Mouse (Mus musculus) embryonic facial prominence, embryonic 15.5 days (tissue): Measurements from ENCODE around the gene Tnrc6b. TPM values are rescaled to one million over a fixed set of nuclear protein-coding genes. Genes with fewer than 3 reads are reported as not detected.
"Not testable (repeated sequence)": the region's sequence is repeated elsewhere in the genome, so short reads cannot be mapped to it uniquely, and the experiment has no call there.

Experiments
- ATAC-seq: fragments of 200-750 bp; cut with Nextera tagmentation; 2 replicates; pipeline ENCODE4 v1.8.0; 2017; ENCODE audit warnings: low read depth, moderate TSS enrichment; ENCODE audit not compliant: insufficient number of reproducible peaks, low FRiP score, low TSS enrichment
- H3K27ac ChIP-seq: fragments of 300-500 bp; sonication (generic); replicated peaks from 2 replicates; pipeline ENCODE4 v1.5.1; 2015; ENCODE audit warnings: mild to moderate bottlenecking, inconsistent platforms
- H3K27me3 ChIP-seq: fragments of 300-500 bp; sonication (generic); 2 replicates; pipeline ENCODE4 v1.6.1; 2015; ENCODE audit warnings: inconsistent platforms
- H3K36me3 ChIP-seq: fragments of 300-500 bp; sonication (generic); 2 replicates; pipeline ENCODE4 v1.6.1; 2015; ENCODE audit warnings: mild to moderate bottlenecking, inconsistent platforms
- H3K4me1 ChIP-seq: fragments of 300-500 bp; sonication (generic); 2 replicates; pipeline ENCODE4 v1.6.1; 2015; ENCODE audit warnings: inconsistent platforms
- H3K4me2 ChIP-seq: fragments of 300-500 bp; sonication (generic); replicated peaks from 2 replicates; pipeline ENCODE4 v1.6.1; 2015; ENCODE audit warnings: mild to moderate bottlenecking, inconsistent platforms
- H3K4me3 ChIP-seq: fragments of 300-500 bp; sonication (generic); replicated peaks from 2 replicates; pipeline ENCODE4 v1.5.1; 2015; ENCODE audit warnings: mild to moderate bottlenecking, inconsistent platforms
- H3K9ac ChIP-seq: fragments of 300-500 bp; sonication (generic); 2 replicates; pipeline ENCODE4 v1.6.1; 2015; ENCODE audit warnings: inconsistent platforms
- H3K9me3 ChIP-seq: fragments of 300-500 bp; sonication (generic); replicated peaks from 2 replicates; pipeline ENCODE4 v1.6.1; 2016; ENCODE audit warnings: inconsistent platforms
- WGBS: fragments of 180-500 bp; shearing (Covaris S2); methylation state at CpG from one replicate; pipeline ENCODE4 v1.1.7; 2015; 5-methylcytosine and 5-hydroxymethylcytosine counted together
- polyA plus RNA-seq: library from polyadenylated mRNA; unstranded; fragments of >200 nt; fragmentation: Nextera tagmentation; extraction: Ambion mirVana; gene quantifications from 2 replicates; pipeline ENCODE4 v1.2.1, GENCODE M21; 2015

Tnrc6b gene
- polyA plus RNA-seq, 1 experiment from 2014 or later, result 23.9 TPM

GRCm38 (mm10) chr15:80720249-80720648 lies 9.1 kb downstream of the Tnrc6b start:
- no peaks in the 10 kb centered on the region for H3K36me3 ChIP-seq
- 60% methylated on average over 5 of the region's 5 CpGs for WGBS
- 0 out of 2 replicates have a peak, but pooled peaks cover 4% of the 10 kb centered on the region for H3K4me1 ChIP-seq
- H3K27ac ChIP-seq, result no peak overlapping the region
- no peaks in the 10 kb centered on the region for H3K9me3 ChIP-seq
- no peaks in the 10 kb centered on the region for H3K27me3 ChIP-seq
- H3K4me2 ChIP-seq, result no peak overlapping the region
- H3K4me3 ChIP-seq, result no peak overlapping the region
- ATAC-seq, result no peak
- H3K9ac ChIP-seq, result no peak overlapping the region

GRCm38 (mm10) chr15:80721861-80722260 lies 10.7 kb downstream of the Tnrc6b start:
- Histone ChIP-seq H3K9me3 (no peaks in the 10 kb centered on the region), H3K9ac (no peak overlapping the region), H3K36me3 (no peaks in the 10 kb centered on the region), H3K27me3 (no peaks in the 10 kb centered on the region), H3K4me3 (no peak overlapping the region), H3K4me2 (no peak overlapping the region), H3K27ac (no peak overlapping the region), H3K4me1 (0 out of 2 replicates have a peak, but pooled peaks cover under 1% of the 10 kb centered on the region)
- WGBS, result 79% methylated on average over 6 of the region's 6 CpGs
- no peak for ATAC-seq

- no peak overlapping the region for H3K4me3 ChIP-seq
- no peaks in the 10 kb centered on the region for H3K9me3 ChIP-seq
- no peaks in the 10 kb centered on the region for H3K4me1 ChIP-seq
- WGBS, result 45% methylated on average over 3 of the region's 3 CpGs
- no peaks in the 10 kb centered on the region for H3K27me3 ChIP-seq
- H3K4me2 ChIP-seq, result no peak overlapping the region
- H3K9ac ChIP-seq, result no peak overlapping the region
- ATAC-seq, result no peak
- H3K36me3 ChIP-seq, result no peaks in the 10 kb centered on the region
- no peak overlapping the region for H3K27ac ChIP-seq
Measured at GRCm38 (mm10) chr15:80722366-80722765, 11.3 kb downstream of the Tnrc6b start.

DNA sequence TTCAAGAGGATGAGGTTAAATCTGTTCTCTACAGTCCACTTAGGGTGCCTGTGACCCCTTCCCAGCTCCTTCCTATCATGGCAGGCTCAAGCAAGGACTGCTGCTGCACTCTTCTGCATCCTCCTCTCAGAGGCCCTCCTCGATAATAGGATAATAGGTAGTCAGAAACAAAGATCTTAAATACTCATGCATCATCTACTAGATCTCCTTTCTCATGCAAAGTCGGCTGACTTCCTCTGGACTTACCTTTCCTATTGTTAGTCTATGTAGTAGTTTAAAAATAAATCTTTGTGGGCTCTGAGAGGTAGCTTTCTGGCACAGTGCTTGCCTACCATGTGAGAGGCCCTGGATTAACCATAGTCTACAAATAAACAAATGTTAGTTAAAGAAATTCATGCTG lies 18.4 kb downstream of the Tnrc6b start:
- no peaks in the 10 kb centered on the region for H3K4me1 ChIP-seq
- H3K36me3 ChIP-seq, result no peaks in the 10 kb centered on the region
- no peak overlapping the region for H3K4me3 ChIP-seq
- 72% methylated on average over 2 of the region's 2 CpGs for WGBS
- ATAC-seq, result no peak
- H3K27ac ChIP-seq, result no peak overlapping the region
- H3K4me2 ChIP-seq, result no peak overlapping the region
- no peaks in the 10 kb centered on the region for H3K27me3 ChIP-seq
- H3K9ac ChIP-seq, result no peak overlapping the region
- H3K9me3 ChIP-seq, result no peaks in the 10 kb centered on the region

DNA sequence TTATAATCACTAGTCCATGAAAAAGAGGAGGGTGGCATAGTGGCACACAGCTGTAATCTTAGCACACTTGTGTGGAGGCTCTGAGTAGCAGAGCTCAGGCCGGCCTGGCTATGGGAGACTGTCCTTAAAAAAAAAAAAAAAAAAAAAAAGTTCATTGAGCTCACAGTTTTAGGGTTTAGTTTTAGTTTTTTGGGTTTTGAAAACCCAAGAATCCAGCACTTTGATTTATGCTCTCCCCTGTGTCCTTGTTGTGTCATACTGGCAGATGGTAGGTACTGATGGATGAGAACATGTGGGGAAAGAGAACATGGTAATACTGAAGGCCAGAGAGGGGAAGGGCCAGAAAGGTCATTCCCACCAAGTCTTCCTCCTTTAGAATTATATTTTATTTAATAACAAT lies 19.9 kb downstream of the Tnrc6b start:
- WGBS, result 94% methylated on average over 1 of the region's 1 CpGs
- H3K27me3 ChIP-seq, result no peaks in the 10 kb centered on the region
- no peaks in the 10 kb centered on the region for H3K4me1 ChIP-seq
- H3K4me2 ChIP-seq, result no peak overlapping the region
- H3K4me3 ChIP-seq, result no peak overlapping the region
- H3K9ac ChIP-seq, result no peak overlapping the region
- no peaks in the 10 kb centered on the region for H3K36me3 ChIP-seq
- no peak overlapping the region for H3K27ac ChIP-seq
- no peak for ATAC-seq
- no peaks in the 10 kb centered on the region for H3K9me3 ChIP-seq

GRCm38 (mm10) chr15:80731511-80731910 lies 20.4 kb downstream of the Tnrc6b start:
- no peak for ATAC-seq
- Histone ChIP-seq H3K4me3 (no peak overlapping the region), H3K9me3 (no peaks in the 10 kb centered on the region), H3K27me3 (no peaks in the 10 kb centered on the region), H3K36me3 (no peaks in the 10 kb centered on the region), H3K4me1 (no peaks in the 10 kb centered on the region), H3K27ac (no peak overlapping the region), H3K9ac (no peak overlapping the region), H3K4me2 (no peak overlapping the region)
- WGBS, result 77% methylated on average over 3 of the region's 3 CpGs

- no peak overlapping the region for H3K4me2 ChIP-seq
- H3K4me3 ChIP-seq, result no peak overlapping the region
- no peaks in the 10 kb centered on the region for H3K9me3 ChIP-seq
- H3K27me3 ChIP-seq, result no peaks in the 10 kb centered on the region
- H3K36me3 ChIP-seq, result no peaks in the 10 kb centered on the region
- WGBS, result 49% methylated on average over 4 of the region's 4 CpGs
- H3K27ac ChIP-seq, result no peak overlapping the region
- no peaks in the 10 kb centered on the region for H3K4me1 ChIP-seq
- H3K9ac ChIP-seq, result no peak overlapping the region
- ATAC-seq, result no peak
Measured at GRCm38 (mm10) chr15:80732266-80733030, 21.3 kb downstream of the Tnrc6b start.

- WGBS, result 83% methylated on average over 3 of the region's 3 CpGs
- Histone ChIP-seq H3K9ac (no peak overlapping the region), H3K4me2 (no peak overlapping the region), H3K4me1 (no peaks in the 10 kb centered on the region), H3K9me3 (no peaks in the 10 kb centered on the region), H3K36me3 (no peaks in the 10 kb centered on the region), H3K4me3 (no peak overlapping the region), H3K27me3 (no peaks in the 10 kb centered on the region), H3K27ac (no peak overlapping the region)
- no peak for ATAC-seq
Measured at GRCm38 (mm10) chr15:80735300-80735699, 24.2 kb downstream of the Tnrc6b start.

GRCm38 (mm10) chr15:80735708-80736107 lies 24.6 kb downstream of the Tnrc6b start:
- H3K4me3 ChIP-seq, H3K4me1 ChIP-seq, H3K9me3 ChIP-seq, ATAC-seq, H3K36me3 ChIP-seq, H3K4me2 ChIP-seq, H3K9ac ChIP-seq, H3K27me3 ChIP-seq, H3K27ac ChIP-seq: not testable (repeated sequence)
- 84% methylated on average over 4 of the region's 4 CpGs for WGBS

DNA sequence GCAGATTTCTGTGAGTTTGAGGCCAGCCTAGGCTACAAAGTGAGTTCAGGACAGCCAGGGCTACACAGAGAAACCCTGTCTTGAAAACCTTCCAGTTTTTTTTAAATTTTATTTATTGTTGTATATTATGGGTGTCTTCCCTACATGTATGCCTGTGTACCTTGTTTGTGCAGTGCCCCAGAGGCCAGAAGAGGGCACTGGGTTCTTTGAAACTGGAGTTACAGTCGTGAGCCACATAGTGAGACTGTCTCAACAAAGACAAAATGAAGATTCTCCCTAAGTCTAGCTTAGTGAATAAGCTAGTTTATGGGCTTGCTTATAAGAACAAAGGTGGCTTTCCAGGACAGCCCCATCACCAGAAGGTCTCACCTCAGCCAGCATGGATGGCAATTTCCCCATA lies 25.4 kb downstream of the Tnrc6b start:
- WGBS, result 44% methylated on average over 1 of the region's 1 CpGs
- Histone ChIP-seq H3K27ac (no peak overlapping the region), H3K36me3 (no peaks in the 10 kb centered on the region), H3K27me3 (no peaks in the 10 kb centered on the region), H3K9ac (no peak overlapping the region), H3K4me3 (no peak overlapping the region), H3K9me3 (no peaks in the 10 kb centered on the region), H3K4me1 (no peaks in the 10 kb centered on the region), H3K4me2 (no peak overlapping the region)
- no peak for ATAC-seq

GRCm38 (mm10) chr15:80738244-80738643 lies 27.1 kb downstream of the Tnrc6b start:
- Histone ChIP-seq H3K27me3 (no peaks in the 10 kb centered on the region), H3K4me2 (no peak overlapping the region), H3K27ac (no peak overlapping the region), H3K4me1 (no peaks in the 10 kb centered on the region), H3K9ac (no peak overlapping the region), H3K9me3 (no peaks in the 10 kb centered on the region), H3K4me3 (no peak overlapping the region), H3K36me3 (no peaks in the 10 kb centered on the region)
- WGBS, result 97% methylated on average over 2 of the region's 2 CpGs
- ATAC-seq, result no peak

- H3K36me3 ChIP-seq, result no peaks in the 10 kb centered on the region
- WGBS, result 100% methylated on average over 1 of the region's 1 CpGs
- no peak overlapping the region for H3K9ac ChIP-seq
- peak overlapping the region; percentile 60; the same call in 1 of the 2 replicates for H3K27ac ChIP-seq
- H3K4me1 ChIP-seq, result no peaks in the 10 kb centered on the region
- no peaks in the 10 kb centered on the region for H3K9me3 ChIP-seq
- no peak overlapping the region for H3K4me3 ChIP-seq
- no peaks in the 10 kb centered on the region for H3K27me3 ChIP-seq
- H3K4me2 ChIP-seq, result no peak overlapping the region
- no peak for ATAC-seq
Measured at GRCm38 (mm10) chr15:80739972-80740371, 28.9 kb downstream of the Tnrc6b start.
